Mouse (Mus musculus) limb, embryonic 12.5 days (tissue): ENCODE results near the gene Akap2. TPM values are rescaled to one million over a fixed set of nuclear protein-coding genes. Genes with fewer than 3 reads are reported as not detected.

Source experiments
- ATAC-seq: fragments of 200-750 bp; cut with Nextera tagmentation; 2 replicates; pipeline ENCODE4 v1.8.0; 2017; ENCODE audit warnings: low read depth, moderate TSS enrichment; ENCODE audit not compliant: insufficient number of reproducible peaks, insufficient read depth, low FRiP score, low TSS enrichment
- H3K27ac ChIP-seq: fragments of 300-500 bp; sonication (generic); 2 replicates; pipeline ENCODE4 v1.5.1; 2016; ENCODE audit warnings: mild to moderate bottlenecking, moderate library complexity
- H3K27me3 ChIP-seq: fragments of 300-500 bp; sonication (generic); 2 replicates; pipeline ENCODE4 v1.6.1; 2016; ENCODE audit warnings: mild to moderate bottlenecking, moderate library complexity
- H3K36me3 ChIP-seq: fragments of 300-500 bp; sonication (generic); 2 replicates; pipeline ENCODE4 v1.6.1; 2016; ENCODE audit warnings: mild to moderate bottlenecking, moderate library complexity
- H3K4me1 ChIP-seq: fragments of 300-500 bp; sonication (generic); replicated peaks from 2 replicates; pipeline ENCODE4 v1.6.1; 2016
- H3K4me2 ChIP-seq: fragments of 300-500 bp; sonication (generic); 2 replicates; pipeline ENCODE4 v1.6.1; 2016; ENCODE audit warnings: mild to moderate bottlenecking, moderate library complexity
- H3K4me3 ChIP-seq: fragments of 300-500 bp; sonication (generic); replicated peaks from 2 replicates; pipeline ENCODE4 v1.5.1; 2016; ENCODE audit warnings: mild to moderate bottlenecking
- H3K9ac ChIP-seq: fragments of 300-500 bp; sonication (generic); replicated peaks from 2 replicates; pipeline ENCODE4 v1.6.1; 2016; ENCODE audit warnings: mild to moderate bottlenecking, moderate library complexity
- H3K9me3 ChIP-seq: fragments of 300-500 bp; sonication (generic); 2 replicates; pipeline ENCODE4 v1.6.1; 2016; ENCODE audit warnings: mild to moderate bottlenecking, moderate library complexity
- WGBS: fragments of 180-500 bp; shearing (Covaris S2); methylation state at CpG from one replicate; pipeline ENCODE4 v1.1.7; 2016; 5-methylcytosine and 5-hydroxymethylcytosine counted together
- polyA plus RNA-seq: library from polyadenylated mRNA; unstranded; fragments of >200 nt; fragmentation: Nextera tagmentation; extraction: Ambion mirVana; gene quantifications from 2 replicates; pipeline ENCODE4 v1.2.1, GENCODE M21; 2016

The Akap2 gene
- polyA plus RNA-seq, 1 experiment from 2014 or later, result 32.0 TPM

DNA sequence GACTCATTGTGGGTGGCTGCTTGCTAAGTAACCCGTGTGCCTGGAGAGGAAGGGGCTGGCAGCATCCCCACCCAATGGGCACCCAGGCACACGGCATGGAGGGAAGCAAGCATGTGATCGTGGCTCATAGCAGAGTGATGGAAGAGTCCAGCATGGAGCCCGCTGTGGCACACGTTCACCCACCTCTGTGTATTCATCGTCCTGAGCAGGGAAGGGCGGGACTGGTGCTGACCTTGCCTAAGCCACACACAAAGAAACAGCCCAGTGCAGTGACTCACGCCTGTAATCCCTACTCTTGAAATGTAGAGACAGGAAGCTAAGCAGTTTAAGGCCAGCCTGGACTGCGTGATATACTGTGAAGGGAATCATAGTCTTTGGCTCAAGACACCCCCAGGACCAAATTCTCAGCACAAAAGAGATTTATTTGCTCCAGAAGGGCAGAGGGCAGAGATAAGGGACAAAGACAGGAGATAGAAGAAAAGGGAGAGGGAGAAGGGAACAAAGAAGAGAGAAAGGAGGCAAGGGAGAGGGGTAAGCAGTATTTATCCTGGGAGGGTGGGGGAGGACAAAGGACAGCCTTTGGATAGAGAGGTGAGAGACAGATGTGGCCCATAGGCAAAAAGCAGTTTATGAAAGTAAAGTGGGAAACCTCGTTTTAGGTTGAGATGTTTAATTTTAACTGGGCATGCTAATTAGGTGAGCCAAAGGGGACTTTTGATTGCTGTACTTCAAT lies 81.0 kb downstream of the Akap2 start:
- ATAC-seq, result no peak; the same call in 1 of the 2 replicates
- H3K4me3 ChIP-seq, result no peak overlapping the region
- no peaks in the 10 kb centered on the region for H3K36me3 ChIP-seq
- no peak overlapping the region; the same call in 1 of the 2 replicates for H3K9ac ChIP-seq
- H3K27me3 ChIP-seq, result no peaks in the 10 kb centered on the region
- no peak overlapping the region for H3K4me2 ChIP-seq
- H3K27ac ChIP-seq, result no peak overlapping the region
- 62% methylated on average over 10 of the region's 10 CpGs for WGBS
- no peaks in the 10 kb centered on the region for H3K9me3 ChIP-seq
- H3K4me1 ChIP-seq, result peaks cover 15% of the 10 kb centered on the region

DNA sequence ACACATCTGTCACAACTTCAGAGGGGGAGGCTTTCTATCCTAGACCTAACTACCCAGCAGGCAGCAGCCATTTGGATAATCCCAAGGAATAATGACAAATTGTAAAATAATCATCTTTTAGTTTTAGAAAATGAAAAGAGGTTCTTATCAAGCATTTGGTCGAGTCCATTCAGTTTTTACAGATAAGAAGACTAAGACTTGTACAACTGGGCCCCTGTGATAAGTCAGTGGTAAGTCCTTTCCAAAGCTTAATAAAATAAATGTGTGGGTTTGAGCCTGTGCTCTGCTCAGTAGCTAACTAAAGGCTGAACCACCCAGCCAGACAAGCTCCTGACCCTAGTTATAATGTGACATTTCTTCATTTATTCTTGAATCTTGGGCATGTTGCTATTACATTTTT lies 81.8 kb downstream of the Akap2 start:
- H3K9me3 ChIP-seq, result no peaks in the 10 kb centered on the region
- H3K36me3 ChIP-seq, result no peaks in the 10 kb centered on the region
- ATAC-seq, result no peak
- H3K27me3 ChIP-seq, result no peaks in the 10 kb centered on the region
- H3K4me1 ChIP-seq, result peaks cover 10% of the 10 kb centered on the region
- H3K9ac ChIP-seq, result no peak overlapping the region
- no peak overlapping the region for H3K4me2 ChIP-seq
- H3K4me3 ChIP-seq, result no peak overlapping the region
- WGBS, result 65% methylated on average over 1 of the region's 1 CpGs
- no peak overlapping the region for H3K27ac ChIP-seq

DNA sequence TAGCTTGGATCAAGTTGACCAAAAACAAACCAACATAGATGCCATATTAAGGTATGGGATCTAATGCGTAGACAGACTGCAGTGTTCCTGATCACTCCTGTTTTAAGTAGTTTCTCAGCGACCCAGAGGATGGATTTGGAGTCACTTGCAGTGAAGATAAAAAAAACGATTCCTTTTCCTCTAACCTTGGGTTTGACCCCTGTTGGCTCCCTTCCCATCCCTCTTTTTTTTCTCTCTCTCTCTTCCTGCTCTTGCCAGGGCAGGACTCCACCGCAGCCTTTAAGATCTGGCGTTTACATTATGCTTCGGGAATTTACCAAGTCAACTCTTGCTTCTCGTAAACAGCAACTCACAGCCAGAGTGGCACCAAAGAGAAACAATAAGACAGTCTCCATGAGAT lies 83.8 kb downstream of the Akap2 start:
- WGBS, result 65% methylated on average over 7 of the region's 7 CpGs
- Histone ChIP-seq H3K27me3 (no peaks in the 10 kb centered on the region), H3K36me3 (no peaks in the 10 kb centered on the region), H3K4me2 (no peak overlapping the region), H3K4me1 (no peaks in the 10 kb centered on the region), H3K4me3 (no peak overlapping the region), H3K27ac (no peak overlapping the region), H3K9me3 (no peaks in the 10 kb centered on the region), H3K9ac (no peak overlapping the region)
- no peak for ATAC-seq

DNA sequence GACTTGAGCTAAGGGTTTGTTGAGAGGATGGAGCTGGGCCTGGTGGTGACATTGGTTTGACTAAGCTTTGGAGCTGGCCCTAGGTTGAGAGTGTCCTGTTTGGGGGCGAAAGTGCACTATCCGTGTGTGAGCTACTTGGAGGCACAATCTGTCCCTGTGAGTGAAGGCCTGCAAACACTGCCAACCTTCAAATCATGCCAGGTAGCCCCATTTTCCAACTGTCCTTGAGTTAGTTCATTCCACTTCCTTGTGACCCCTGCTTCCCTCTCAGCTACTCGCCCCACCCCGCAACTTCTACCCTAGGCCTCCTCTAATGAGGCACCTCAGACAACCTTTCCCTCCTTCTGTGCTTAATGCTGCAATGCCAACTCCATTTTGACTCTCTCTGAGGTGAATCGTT lies 84.5 kb downstream of the Akap2 start:
- Histone ChIP-seq H3K4me3 (no peak overlapping the region), H3K27ac (no peak overlapping the region), H3K9ac (no peak overlapping the region), H3K27me3 (no peaks in the 10 kb centered on the region), H3K4me2 (no peak overlapping the region), H3K36me3 (no peaks in the 10 kb centered on the region), H3K4me1 (no peaks in the 10 kb centered on the region), H3K9me3 (no peaks in the 10 kb centered on the region)
- WGBS, result 88% methylated on average over 5 of the region's 5 CpGs
- no peak for ATAC-seq

DNA sequence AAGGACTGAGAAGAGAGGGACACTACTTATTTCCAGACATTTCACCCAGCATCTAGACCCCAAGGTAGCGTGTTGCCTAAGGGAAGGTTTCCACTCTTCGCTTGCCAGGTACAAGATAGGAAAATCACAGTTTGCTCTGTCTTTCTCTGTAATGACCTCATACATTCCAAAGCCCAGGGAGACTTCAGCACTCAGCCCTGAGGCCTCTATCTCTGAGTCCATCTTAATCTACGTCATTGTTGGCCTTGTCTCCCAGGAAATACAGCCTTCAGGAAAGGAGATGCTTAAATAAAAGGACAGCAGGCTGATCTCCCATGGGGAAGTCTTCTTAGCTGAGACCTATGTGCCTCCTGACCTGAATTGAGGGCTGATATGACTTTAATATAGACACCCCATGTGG lies 85.0 kb downstream of the Akap2 start:
- Histone ChIP-seq H3K27me3 (no peaks in the 10 kb centered on the region), H3K4me2 (no peak overlapping the region), H3K36me3 (no peaks in the 10 kb centered on the region), H3K4me3 (no peak overlapping the region), H3K9ac (no peak overlapping the region), H3K27ac (no peak overlapping the region), H3K4me1 (no peaks in the 10 kb centered on the region), H3K9me3 (no peaks in the 10 kb centered on the region)
- WGBS, result 90% methylated on average over 3 of the region's 3 CpGs
- ATAC-seq, result no peak

DNA sequence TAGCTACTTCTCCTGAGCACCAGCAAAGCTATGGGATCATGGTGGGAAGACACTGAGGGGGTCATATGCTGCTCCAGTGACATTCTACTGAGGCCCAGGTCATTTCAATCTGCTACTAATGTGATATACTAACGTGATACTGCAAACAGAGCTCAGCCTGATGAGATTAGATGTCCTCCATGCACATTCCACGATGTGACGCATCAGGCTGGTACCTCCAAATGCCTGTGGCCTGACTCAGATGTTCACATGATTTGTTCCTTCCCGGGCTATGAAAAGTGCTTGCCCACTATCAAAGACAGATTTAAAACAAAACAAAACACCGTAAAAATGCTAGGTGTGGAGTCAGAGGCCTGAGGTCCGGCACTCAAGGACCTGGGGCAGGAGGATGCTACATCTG lies 87.4 kb downstream of the Akap2 start:
- Histone ChIP-seq H3K36me3 (0 out of 2 replicates have a peak, but pooled peaks cover 5% of the 10 kb centered on the region), H3K4me3 (no peak overlapping the region), H3K27ac (no peak overlapping the region), H3K27me3 (no peaks in the 10 kb centered on the region), H3K4me1 (no peaks in the 10 kb centered on the region), H3K4me2 (no peak overlapping the region), H3K9me3 (no peaks in the 10 kb centered on the region), H3K9ac (no peak overlapping the region)
- ATAC-seq, result no peak
- 85% methylated on average over 6 of the region's 6 CpGs for WGBS

DNA sequence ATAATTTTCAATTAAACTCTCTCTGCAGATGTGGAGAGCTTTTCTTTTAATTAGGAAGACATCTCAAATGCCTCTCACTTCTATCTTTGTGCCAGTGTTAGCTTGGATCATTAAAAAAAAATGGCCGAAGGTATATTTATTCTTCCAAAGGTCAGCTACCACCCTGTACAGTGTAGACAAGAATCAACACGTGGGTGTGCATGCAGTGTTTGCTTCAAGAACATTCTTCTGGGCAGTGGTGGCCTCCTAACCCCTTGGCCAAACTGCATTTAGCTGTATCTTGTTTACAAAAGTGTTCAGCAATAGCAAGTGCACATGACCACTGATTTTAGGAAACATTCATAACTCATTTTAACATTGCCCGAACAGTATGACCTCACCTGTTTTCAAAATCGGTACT lies 92.0 kb downstream of the Akap2 start:
- no peak for ATAC-seq
- Histone ChIP-seq H3K9ac (no peak overlapping the region), H3K4me2 (no peak overlapping the region), H3K36me3 (0 out of 2 replicates have a peak, but pooled peaks cover 5% of the 10 kb centered on the region), H3K27me3 (no peaks in the 10 kb centered on the region), H3K4me1 (peaks cover 8% of the 10 kb centered on the region), H3K9me3 (no peaks in the 10 kb centered on the region), H3K27ac (no peak overlapping the region), H3K4me3 (no peak overlapping the region)
- WGBS, result 87% methylated on average over 4 of the region's 4 CpGs

DNA sequence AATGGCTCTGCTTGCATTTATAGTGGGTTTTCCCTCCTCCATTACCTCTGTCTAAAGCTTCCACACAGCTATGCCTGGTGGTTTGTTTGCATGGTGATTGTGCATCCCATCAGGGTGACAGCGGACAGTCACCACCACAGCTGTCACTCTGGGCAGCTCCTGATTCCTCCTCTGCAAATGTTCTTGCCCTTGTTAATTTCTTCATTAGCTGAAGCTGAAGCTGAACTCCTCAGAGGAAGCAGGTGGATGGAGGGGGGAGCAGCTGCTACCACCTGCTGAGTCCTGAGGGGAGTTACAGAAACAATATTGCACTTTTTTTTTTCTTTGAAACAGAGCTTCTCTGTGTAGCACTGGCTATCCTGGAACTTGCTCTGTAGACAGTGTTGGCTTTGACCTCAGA lies 94.6 kb downstream of the Akap2 start:
- H3K27ac ChIP-seq, result 0 out of 2 replicates have a peak overlapping the region, but pooled peaks have one; percentile 3
- H3K36me3 ChIP-seq, result 0 out of 2 replicates have a peak, but pooled peaks cover 5% of the 10 kb centered on the region
- no peak overlapping the region for H3K4me2 ChIP-seq
- no peaks in the 10 kb centered on the region for H3K9me3 ChIP-seq
- H3K4me3 ChIP-seq, result no peak overlapping the region
- H3K4me1 ChIP-seq, result peaks cover 8% of the 10 kb centered on the region
- 90% methylated on average over 1 of the region's 1 CpGs for WGBS
- no peak for ATAC-seq
- H3K9ac ChIP-seq, result no peak overlapping the region
- no peaks in the 10 kb centered on the region for H3K27me3 ChIP-seq

DNA sequence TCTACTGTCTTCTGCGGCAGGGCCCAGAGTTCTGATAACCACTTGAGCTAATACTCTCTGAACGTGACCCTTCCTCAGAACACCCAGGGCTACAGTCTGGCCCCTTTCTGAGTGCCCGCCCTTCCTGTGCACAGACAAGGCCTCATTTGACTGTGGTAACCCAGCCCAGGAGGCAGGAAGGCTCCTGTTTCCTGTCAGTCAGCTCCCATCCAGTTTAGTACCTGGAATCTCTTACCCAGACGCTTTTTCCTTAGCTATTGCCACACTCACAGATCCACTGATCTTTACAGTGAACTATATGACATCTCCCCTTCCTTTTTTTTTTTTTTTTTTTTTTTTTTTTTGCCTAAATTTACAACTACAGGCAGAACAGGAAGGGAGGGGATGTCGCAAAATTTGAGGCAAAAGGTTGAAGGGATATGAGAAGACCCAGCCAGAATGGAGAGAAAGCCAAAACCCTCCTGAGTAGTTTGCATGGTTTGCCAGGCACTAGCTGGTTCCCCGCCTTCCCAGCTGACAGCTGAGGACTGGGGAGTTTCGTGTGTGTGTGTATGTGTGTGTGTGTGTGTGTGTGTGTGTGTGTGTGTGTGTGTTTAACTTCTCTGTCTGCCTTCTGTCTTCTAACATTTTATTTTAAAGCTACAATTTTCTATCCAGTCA lies 95.6 kb downstream of the Akap2 start:
- Histone ChIP-seq H3K4me1 (peaks cover 8% of the 10 kb centered on the region), H3K27me3 (no peaks in the 10 kb centered on the region), H3K9me3 (peaks cover 5% of the 10 kb centered on the region; the same call in 1 of the 2 replicates), H3K9ac (no peak overlapping the region), H3K36me3 (0 out of 2 replicates have a peak, but pooled peaks cover 1% of the 10 kb centered on the region), H3K27ac (peak overlapping the region; percentile 80), H3K4me3 (no peak overlapping the region), H3K4me2 (no peak overlapping the region)
- ATAC-seq, result peak; percentile 52; the same call in 1 of the 2 replicates
- WGBS, result 23% methylated on average over 7 of the region's 7 CpGs

DNA sequence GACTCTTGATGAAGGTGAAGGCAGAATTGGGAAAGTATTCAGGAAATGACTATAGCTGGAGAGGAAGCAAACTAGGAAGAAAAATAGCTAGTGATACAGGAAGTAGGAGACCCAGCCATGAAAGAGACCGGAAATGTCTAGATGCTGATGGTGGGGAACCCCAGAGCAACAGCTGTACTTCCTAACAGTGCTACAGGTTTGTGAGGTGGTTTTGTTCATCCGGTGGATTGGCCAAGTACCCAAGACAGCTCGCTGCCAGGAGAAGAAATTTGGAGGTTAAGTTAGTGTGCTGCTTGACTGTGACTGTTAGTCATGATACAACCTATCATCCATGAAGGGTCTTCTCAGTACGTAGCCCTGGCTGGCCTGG lies 96.1 kb downstream of the Akap2 start:
- no peak for ATAC-seq
- 87% methylated on average over 4 of the region's 4 CpGs for WGBS
- Histone ChIP-seq H3K36me3 (no peaks in the 10 kb centered on the region), H3K4me2 (no peak overlapping the region), H3K4me3 (no peak overlapping the region), H3K27me3 (no peaks in the 10 kb centered on the region), H3K9ac (no peak overlapping the region), H3K9me3 (peaks cover 5% of the 10 kb centered on the region; the same call in 1 of the 2 replicates), H3K4me1 (peaks cover 8% of the 10 kb centered on the region), H3K27ac (peak overlapping the region; percentile 72)

DNA sequence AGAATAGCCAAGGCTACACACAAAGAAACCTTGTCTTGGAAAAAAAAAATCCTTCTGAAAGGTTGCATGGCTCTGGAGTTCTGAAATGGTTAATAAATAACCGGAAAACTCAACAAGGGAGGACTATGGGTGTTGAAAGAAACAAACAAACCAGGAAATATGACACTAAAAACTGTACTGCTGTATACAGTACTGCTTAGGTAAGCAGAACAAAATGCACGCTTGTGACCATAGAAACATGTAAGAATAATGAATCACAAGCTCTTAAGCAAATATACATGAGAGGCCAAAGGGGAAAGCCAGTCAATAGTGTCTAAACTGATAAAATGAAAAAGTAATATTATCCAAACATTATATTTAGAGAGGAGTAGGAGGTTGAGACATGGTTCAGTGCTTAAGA lies 97.9 kb downstream of the Akap2 start:
- Histone ChIP-seq H3K9ac (no peak overlapping the region), H3K4me3 (no peak overlapping the region), H3K27ac (no peak overlapping the region), H3K36me3 (no peaks in the 10 kb centered on the region), H3K9me3 (peaks cover 5% of the 10 kb centered on the region; the same call in 1 of the 2 replicates), H3K4me1 (peaks cover 8% of the 10 kb centered on the region), H3K27me3 (no peaks in the 10 kb centered on the region), H3K4me2 (no peak overlapping the region)
- 87% methylated on average over 2 of the region's 2 CpGs for WGBS
- no peak for ATAC-seq
